Mouse (Mus musculus) heart, embryonic 16.5 days (tissue): ENCODE results near the gene Itga10. TPM values are rescaled to one million over a fixed set of nuclear protein-coding genes. Genes with fewer than 3 reads are reported as not detected.

ENCODE experiments used
- ATAC-seq: fragments of 200-750 bp; cut with Nextera tagmentation; replicated peaks from 2 replicates; pipeline ENCODE4 v1.8.0; 2017; ENCODE audit warnings: moderate number of reproducible peaks; ENCODE audit not compliant: insufficient read depth, low FRiP score; ENCODE audit errors: extremely low read depth
- H3K27ac ChIP-seq: fragments of 300-500 bp; sonication (generic); 2 replicates; pipeline ENCODE4 v1.5.1; 2014; ENCODE audit warnings: mild to moderate bottlenecking, low read length, control low read depth, moderate library complexity
- H3K27me3 ChIP-seq: fragments of 300-500 bp; sonication (generic); 2 replicates; pipeline ENCODE4 v1.6.1; 2014; ENCODE audit warnings: low read length, mixed read lengths; ENCODE audit not compliant: control insufficient read depth, insufficient read depth
- H3K36me3 ChIP-seq: fragments of 300-500 bp; sonication (generic); 2 replicates; pipeline ENCODE4 v1.6.1; 2014; ENCODE audit not compliant: control insufficient read depth, insufficient read depth
- H3K4me1 ChIP-seq: fragments of 300-500 bp; sonication (generic); 2 replicates; pipeline ENCODE4 v1.6.1; 2014; ENCODE audit warnings: low read length, mixed read lengths; ENCODE audit not compliant: control insufficient read depth, insufficient read depth
- H3K4me2 ChIP-seq: fragments of 300-500 bp; sonication (generic); 2 replicates; pipeline ENCODE4 v1.6.1; 2014; ENCODE audit warnings: low read depth, mild to moderate bottlenecking, control low read depth, low read length
- H3K4me3 ChIP-seq: fragments of 300-500 bp; sonication (generic); 2 replicates; pipeline ENCODE4 v1.5.1; 2014; ENCODE audit warnings: mild to moderate bottlenecking, control low read depth, low read length
- H3K9ac ChIP-seq: fragments of 300-500 bp; sonication (generic); 2 replicates; pipeline ENCODE4 v1.6.1; 2014; ENCODE audit warnings: low read length, control low read depth
- H3K9me3 ChIP-seq: fragments of 300-500 bp; sonication (generic); replicated peaks from 2 replicates; pipeline ENCODE4 v1.6.1; 2016; ENCODE audit warnings: low read length; ENCODE audit not compliant: control insufficient read depth
- WGBS: fragments of 180-500 bp; shearing (Covaris S2); extraction: QIAGEN DNeasy Blood & Tissue Kit; methylation state at CpG from one replicate; pipeline ENCODE4 v1.1.7; 2014; 5-methylcytosine and 5-hydroxymethylcytosine counted together
- polyA plus RNA-seq: library from polyadenylated mRNA; unstranded; fragments of >200 nt; fragmentation: Nextera tagmentation; extraction: Ambion mirVana; gene quantifications from 2 replicates; pipeline ENCODE4 v1.2.1, GENCODE M21; 2015

Gene Itga10
- polyA plus RNA-seq, 1 experiment from 2014 or later: 0.83 TPM

GRCm38 (mm10) chr3:96629729-96630600 lies 15.4 kb upstream of the Itga10 start, which contains the start of gene Rbm8a:
TSS of gene Rbm8a (plus strand) at chr3:96629933.
- Histone ChIP-seq H3K27me3 (no peaks in the 10 kb centered on the region), H3K4me3 (peak within 1 kb of the TSS; percentile 62), H3K27ac (peak within 1 kb of the TSS; percentile 79), H3K4me1 (peaks cover 18% of the 10 kb centered on the region), H3K9ac (peak within 1 kb of the TSS; percentile 83), H3K4me2 (peak within 1 kb of the TSS; percentile 85), H3K36me3 (peaks cover 10% of the 10 kb centered on the region), H3K9me3 (no peaks in the 10 kb centered on the region)
- peak; percentile 90 for ATAC-seq
- under 1% methylated on average over 48 of the region's 48 CpGs for whole genome bisulfite sequencing

GRCm38 (mm10) chr3:96632058-96632457 lies 13.3 kb upstream of the Itga10 start:
- peaks cover 10% of the 10 kb centered on the region for H3K36me3 ChIP-seq
- no peak overlapping the region for H3K27ac ChIP-seq
- H3K9me3 ChIP-seq: no peaks in the 10 kb centered on the region
- no peaks in the 10 kb centered on the region for H3K27me3 ChIP-seq
- H3K4me3 ChIP-seq: no peak overlapping the region
- no peak overlapping the region for H3K4me2 ChIP-seq
- peaks cover 28% of the 10 kb centered on the region for H3K4me1 ChIP-seq
- no peak for ATAC-seq
- H3K9ac ChIP-seq: no peak overlapping the region

GRCm38 (mm10) chr3:96634015-96634414 lies 11.4 kb upstream of the Itga10 start:
- Histone ChIP-seq H3K27ac (no peak overlapping the region), H3K4me1 (peaks cover 27% of the 10 kb centered on the region), H3K9ac (no peak overlapping the region), H3K4me3 (no peak overlapping the region), H3K27me3 (no peaks in the 10 kb centered on the region), H3K36me3 (peaks cover 18% of the 10 kb centered on the region), H3K4me2 (no peak overlapping the region), H3K9me3 (no peaks in the 10 kb centered on the region)
- 41% methylated on average over 1 of the region's 1 CpGs for WGBS
- ATAC-seq: no peak

- Histone ChIP-seq H3K9me3 (no peaks in the 10 kb centered on the region), H3K27ac (peak within 1 kb of the TSS; percentile 91), H3K4me1 (peaks cover 23% of the 10 kb centered on the region), H3K36me3 (peaks cover 26% of the 10 kb centered on the region), H3K4me3 (peak within 1 kb of the TSS; percentile 88), H3K27me3 (no peaks in the 10 kb centered on the region), H3K4me2 (peak within 1 kb of the TSS; percentile 74), H3K9ac (peak within 1 kb of the TSS; percentile 98)
- 1% methylated on average over 60 of the region's 60 CpGs for WGBS
- ATAC-seq: peak; percentile 87
Observed at GRCm38 (mm10) chr3:96634928-96635879, 10.2 kb upstream of the Itga10 start, which contains the start of the genes Pex11b and Gm42957. TSS of gene Pex11b (plus strand) at chr3:96635376. TSS of gene Gm42957 (plus strand) at chr3:96635474.

GRCm38 (mm10) chr3:96635906-96636305 lies 9.5 kb upstream of the Itga10 start:
- 7% methylated on average over 15 of the region's 15 CpGs for WGBS
- Histone ChIP-seq H3K9me3 (no peaks in the 10 kb centered on the region), H3K36me3 (peaks cover 28% of the 10 kb centered on the region), H3K4me3 (peak overlapping the region; percentile 88), H3K27ac (peak overlapping the region; percentile 91), H3K4me2 (peak overlapping the region; percentile 74), H3K4me1 (peaks cover 19% of the 10 kb centered on the region), H3K27me3 (no peaks in the 10 kb centered on the region), H3K9ac (peak overlapping the region; percentile 98)
- ATAC-seq: 0 out of 2 replicates have a peak, but pooled peaks have one; percentile 12

GRCm38 (mm10) chr3:96636448-96636847 lies 8.9 kb upstream of the Itga10 start:
- WGBS: 66% methylated on average over 11 of the region's 11 CpGs
- ATAC-seq: no peak
- Histone ChIP-seq H3K27me3 (no peaks in the 10 kb centered on the region), H3K9ac (peak overlapping the region; percentile 98), H3K4me2 (peak overlapping the region; percentile 74), H3K36me3 (peaks cover 31% of the 10 kb centered on the region), H3K27ac (no peak overlapping the region), H3K4me3 (peak overlapping the region; percentile 88), H3K4me1 (peaks cover 15% of the 10 kb centered on the region), H3K9me3 (no peaks in the 10 kb centered on the region)

- no peaks in the 10 kb centered on the region for H3K27me3 ChIP-seq
- no peaks in the 10 kb centered on the region for H3K9me3 ChIP-seq
- H3K9ac ChIP-seq: no peak overlapping the region
- H3K4me3 ChIP-seq: no peak overlapping the region
- 92% methylated on average over 1 of the region's 1 CpGs for WGBS
- no peak overlapping the region for H3K4me2 ChIP-seq
- H3K36me3 ChIP-seq: peaks cover 33% of the 10 kb centered on the region
- peaks cover 15% of the 10 kb centered on the region for H3K4me1 ChIP-seq
- no peak overlapping the region for H3K27ac ChIP-seq
- ATAC-seq: no peak
Observed at GRCm38 (mm10) chr3:96639219-96639618, 6.2 kb upstream of the Itga10 start.

GRCm38 (mm10) chr3:96647365-96647764 lies 2.0 kb downstream of the Itga10 start:
- H3K4me1 ChIP-seq: peaks cover 9% of the 10 kb centered on the region
- peaks cover 16% of the 10 kb centered on the region for H3K36me3 ChIP-seq
- WGBS: 84% methylated on average over 3 of the region's 3 CpGs
- no peak overlapping the region for H3K9ac ChIP-seq
- H3K27ac ChIP-seq: no peak overlapping the region
- H3K9me3 ChIP-seq: no peaks in the 10 kb centered on the region
- H3K4me3 ChIP-seq: no peak overlapping the region
- H3K27me3 ChIP-seq: no peaks in the 10 kb centered on the region
- no peak overlapping the region for H3K4me2 ChIP-seq
- ATAC-seq: no peak
